Mouse (Mus musculus): ENCODE data around the gene Ttc28. TPM values are rescaled to one million over a fixed set of nuclear protein-coding genes. Genes with fewer than 3 reads are reported as not detected.

Ttc28 gene
- polyA plus RNA-seq, 1 experiment from 2014 or later, result 13.0 TPM

DNA sequence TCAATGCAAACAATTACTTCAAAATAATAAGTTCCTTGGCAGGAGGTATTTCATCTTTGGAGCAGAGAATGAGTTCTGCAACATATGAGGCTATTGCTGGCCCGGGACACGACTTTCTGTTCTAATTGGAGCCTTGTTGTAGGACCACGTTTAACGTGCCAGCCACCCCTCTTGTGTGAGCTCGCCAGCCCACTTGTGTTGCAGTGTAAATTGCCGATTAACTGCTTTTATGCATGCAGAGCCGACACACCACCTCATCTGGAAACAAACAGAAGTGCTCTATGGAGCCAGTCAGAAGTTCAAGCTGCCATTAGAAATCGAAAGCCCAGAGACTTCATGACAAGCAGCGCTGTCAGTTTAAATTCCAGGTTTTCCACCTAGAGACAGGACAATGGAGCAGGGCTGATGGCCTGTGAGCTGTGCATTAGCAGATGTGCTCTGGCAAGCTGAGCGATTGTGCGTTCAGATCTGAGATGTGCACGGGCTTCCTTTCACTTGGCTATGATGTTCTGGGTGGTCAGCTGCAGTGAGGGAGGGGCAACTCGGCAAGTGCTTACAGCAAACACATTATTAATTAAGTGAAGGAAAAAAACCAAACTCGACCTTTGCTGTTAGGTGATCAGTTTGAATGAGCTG, 167.4 kb downstream of the Ttc28 start:
- peaks cover 33% of the 10 kb centered on the region for H3K4me1 ChIP-seq (replicated peaks; ENCODE audit: control insufficient read depth, insufficient read depth, low read length)
- no peak for DNase-seq (ENCODE audit: low spot score)
- no peak overlapping the region for H3K4me3 ChIP-seq (ENCODE audit: low read depth, low read length)
- 40% methylated on average over 14 of the region's 14 CpGs for WGBS
- no peaks in the 10 kb centered on the region for H3K9me3 ChIP-seq (ENCODE audit: control insufficient read depth, low read length)
- H3K36me3 ChIP-seq (ENCODE audit: control insufficient read depth, insufficient read depth, low read length), result no peaks in the 10 kb centered on the region
- no peak overlapping the region for H3K9ac ChIP-seq (ENCODE audit: low read length)
- no peaks in the 10 kb centered on the region for H3K27me3 ChIP-seq (replicated peaks; ENCODE audit: control insufficient read depth, insufficient read depth, low read length)
- ATAC-seq (replicated peaks; ENCODE audit: low FRiP score, low TSS enrichment, low read depth), result no peak
- no peak overlapping the region for H3K4me2 ChIP-seq (ENCODE audit: low read length)
- peak overlapping the region; percentile 13; the same call in 1 of the 2 replicates for H3K27ac ChIP-seq (ENCODE audit: low read depth)

DNA sequence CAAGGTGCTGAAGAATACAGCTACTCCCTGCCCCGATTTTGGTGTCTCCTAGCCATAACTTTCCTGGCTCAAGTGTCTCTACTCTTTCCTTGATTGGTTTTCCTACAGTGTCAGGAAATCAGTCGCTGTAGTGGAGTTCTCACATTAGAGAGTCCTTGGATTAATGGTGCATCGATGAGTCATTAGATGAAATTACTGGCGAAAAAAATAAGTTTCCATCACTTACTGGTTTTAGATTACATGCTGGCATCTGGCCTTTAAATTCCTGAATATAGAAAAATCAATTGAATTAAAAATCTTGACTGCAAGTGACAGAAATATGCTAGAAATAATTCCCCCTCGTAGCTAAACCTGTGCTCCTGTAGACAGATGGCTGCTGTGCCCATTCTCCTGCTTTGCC, 168.4 kb downstream of the Ttc28 start:
- Histone ChIP-seq H3K36me3 (ENCODE audit: control insufficient read depth, insufficient read depth, low read length) (no peaks in the 10 kb centered on the region), H3K4me3 (ENCODE audit: low read depth, low read length) (no peak overlapping the region), H3K27me3 (replicated peaks; ENCODE audit: control insufficient read depth, insufficient read depth, low read length) (no peaks in the 10 kb centered on the region), H3K9ac (ENCODE audit: low read length) (no peak overlapping the region), H3K4me2 (ENCODE audit: low read length) (no peak overlapping the region), H3K4me1 (replicated peaks; ENCODE audit: control insufficient read depth, insufficient read depth, low read length) (peaks cover 33% of the 10 kb centered on the region), H3K27ac (ENCODE audit: low read depth) (no peak overlapping the region), H3K9me3 (ENCODE audit: control insufficient read depth, low read length) (no peaks in the 10 kb centered on the region)
- no peak for DNase-seq (ENCODE audit: low spot score)
- WGBS, result 73% methylated on average over 5 of the region's 5 CpGs
- ATAC-seq (replicated peaks; ENCODE audit: low FRiP score, low TSS enrichment, low read depth), result no peak

DNA sequence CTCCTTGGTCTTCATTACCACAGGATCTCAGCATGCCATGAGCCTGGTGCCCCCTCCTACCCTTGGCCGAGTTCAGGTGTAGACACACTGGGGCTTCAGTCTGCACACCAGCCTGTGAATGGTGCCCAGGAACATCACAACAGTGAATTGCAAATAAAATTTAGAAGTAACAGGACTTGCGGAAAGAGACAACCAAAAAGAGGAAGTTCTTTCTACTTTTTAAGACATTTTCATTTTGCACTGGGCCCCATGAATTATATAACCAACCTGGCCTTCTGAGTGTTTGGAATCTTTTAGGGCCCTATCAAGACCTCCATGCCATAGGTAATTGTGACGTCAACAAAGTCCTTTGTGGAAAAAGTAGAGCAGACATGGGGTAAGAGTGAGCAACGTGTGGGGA, 170.0 kb downstream of the Ttc28 start:
- no peak overlapping the region for H3K27ac ChIP-seq (ENCODE audit: low read depth)
- H3K9ac ChIP-seq (ENCODE audit: low read length), result no peak overlapping the region
- ATAC-seq (replicated peaks; ENCODE audit: low FRiP score, low TSS enrichment, low read depth) (no peak), DNase-seq (ENCODE audit: low spot score) (no peak)
- H3K4me1 ChIP-seq (replicated peaks; ENCODE audit: control insufficient read depth, insufficient read depth, low read length), result peaks cover 25% of the 10 kb centered on the region; the same call in 1 of the 2 replicates
- no peaks in the 10 kb centered on the region for H3K36me3 ChIP-seq (ENCODE audit: control insufficient read depth, insufficient read depth, low read length)
- H3K27me3 ChIP-seq (replicated peaks; ENCODE audit: control insufficient read depth, insufficient read depth, low read length), result no peaks in the 10 kb centered on the region
- H3K4me2 ChIP-seq (ENCODE audit: low read length), result no peak overlapping the region
- H3K4me3 ChIP-seq (ENCODE audit: low read depth, low read length), result no peak overlapping the region
- WGBS, result 88% methylated on average over 4 of the region's 4 CpGs
- no peaks in the 10 kb centered on the region for H3K9me3 ChIP-seq (ENCODE audit: control insufficient read depth, low read length)

DNA sequence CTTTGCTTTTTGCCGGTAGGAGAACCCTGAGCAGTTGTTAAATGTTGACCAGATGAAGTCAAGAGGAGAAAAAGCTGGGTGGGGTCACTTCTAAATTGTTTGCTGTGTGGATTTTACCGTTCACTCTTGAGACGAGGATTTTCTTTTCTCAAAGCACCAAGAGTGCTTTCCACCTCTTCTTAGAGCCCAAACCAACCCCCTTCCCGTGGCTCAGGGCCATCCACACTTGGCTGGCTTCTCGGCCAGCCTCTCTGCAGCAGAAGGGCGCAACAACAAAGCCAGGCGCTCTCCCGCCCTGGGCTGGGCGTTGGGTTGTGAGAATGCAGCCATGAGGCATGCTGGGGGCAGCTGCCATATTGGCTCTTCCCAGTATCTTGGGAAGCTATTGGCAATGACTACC, 170.5 kb downstream of the Ttc28 start:
- Histone ChIP-seq H3K36me3 (ENCODE audit: control insufficient read depth, insufficient read depth, low read length) (no peaks in the 10 kb centered on the region), H3K4me1 (replicated peaks; ENCODE audit: control insufficient read depth, insufficient read depth, low read length) (peaks cover 30% of the 10 kb centered on the region), H3K9ac (ENCODE audit: low read length) (no peak overlapping the region), H3K27ac (ENCODE audit: low read depth) (no peak overlapping the region), H3K9me3 (ENCODE audit: control insufficient read depth, low read length) (no peaks in the 10 kb centered on the region), H3K27me3 (replicated peaks; ENCODE audit: control insufficient read depth, insufficient read depth, low read length) (no peaks in the 10 kb centered on the region), H3K4me2 (ENCODE audit: low read length) (no peak overlapping the region), H3K4me3 (ENCODE audit: low read depth, low read length) (no peak overlapping the region)
- DNase-seq (ENCODE audit: low spot score), result no peak
- no peak for ATAC-seq (replicated peaks; ENCODE audit: low FRiP score, low TSS enrichment, low read depth)
- 83% methylated on average over 9 of the region's 9 CpGs for WGBS

DNA sequence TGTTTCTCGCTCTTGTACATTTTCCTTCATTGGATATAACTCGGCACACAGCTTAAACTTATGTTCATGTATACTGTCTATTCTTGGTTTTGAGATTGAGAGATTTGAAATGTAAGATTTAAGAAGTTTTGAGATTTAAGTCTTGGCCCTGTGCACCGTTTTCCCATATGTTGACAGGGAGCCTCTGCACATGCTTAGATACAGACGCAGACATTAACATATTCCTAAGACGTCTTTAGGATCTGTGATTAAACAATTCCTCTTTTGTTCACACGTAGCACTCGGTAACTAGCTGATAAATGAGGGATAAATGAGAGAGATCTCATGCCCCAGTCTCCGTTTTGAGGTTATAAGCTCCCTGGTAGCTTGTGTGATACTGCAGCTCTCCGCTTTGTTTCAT, 174.8 kb downstream of the Ttc28 start:
- no peak overlapping the region for H3K4me2 ChIP-seq (ENCODE audit: low read length)
- 68% methylated on average over 9 of the region's 9 CpGs for WGBS
- peaks cover 12% of the 10 kb centered on the region for H3K4me1 ChIP-seq (replicated peaks; ENCODE audit: control insufficient read depth, insufficient read depth, low read length)
- H3K9me3 ChIP-seq (ENCODE audit: control insufficient read depth, low read length), result no peaks in the 10 kb centered on the region
- no peak overlapping the region for H3K9ac ChIP-seq (ENCODE audit: low read length)
- H3K4me3 ChIP-seq (ENCODE audit: low read depth, low read length), result no peak overlapping the region
- H3K36me3 ChIP-seq (ENCODE audit: control insufficient read depth, insufficient read depth, low read length), result no peaks in the 10 kb centered on the region
- H3K27me3 ChIP-seq (replicated peaks; ENCODE audit: control insufficient read depth, insufficient read depth, low read length), result no peaks in the 10 kb centered on the region
- DNase-seq (ENCODE audit: low spot score) (no peak), ATAC-seq (replicated peaks; ENCODE audit: low FRiP score, low TSS enrichment, low read depth) (no peak)
- no peak overlapping the region for H3K27ac ChIP-seq (ENCODE audit: low read depth)

DNA sequence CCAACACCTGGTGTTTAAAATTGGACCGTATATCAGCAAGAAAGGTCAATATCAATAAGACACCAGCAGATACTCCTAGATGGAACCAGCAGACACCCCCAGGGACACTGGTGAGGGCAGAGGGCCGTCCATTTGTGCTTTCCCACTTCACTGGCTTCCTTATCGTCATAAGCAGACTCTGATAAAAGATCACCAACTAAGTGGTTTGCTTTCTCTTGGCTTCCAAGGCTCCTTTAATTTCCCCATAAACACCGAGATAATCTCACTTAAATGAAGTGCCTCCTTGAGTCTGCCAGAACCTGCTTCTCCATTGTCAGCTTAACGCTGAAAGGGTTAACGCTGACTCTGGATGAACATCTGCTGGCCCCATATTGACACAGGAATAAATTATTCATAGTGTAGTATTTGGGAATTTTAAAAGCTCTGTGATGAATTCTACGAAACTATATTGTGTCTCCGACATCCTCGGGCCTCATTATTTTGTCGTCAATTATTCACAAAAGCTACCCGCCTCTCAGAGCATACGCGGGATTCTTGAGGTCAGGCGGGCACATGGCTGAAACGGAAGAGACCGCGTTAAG, 175.3 kb downstream of the Ttc28 start:
- Histone ChIP-seq H3K27me3 (replicated peaks; ENCODE audit: control insufficient read depth, insufficient read depth, low read length) (no peaks in the 10 kb centered on the region), H3K4me2 (ENCODE audit: low read length) (peak overlapping the region; percentile 7; the same call in 1 of the 2 replicates), H3K9me3 (ENCODE audit: control insufficient read depth, low read length) (no peaks in the 10 kb centered on the region), H3K4me1 (replicated peaks; ENCODE audit: control insufficient read depth, insufficient read depth, low read length) (peaks cover 12% of the 10 kb centered on the region), H3K9ac (ENCODE audit: low read length) (no peak overlapping the region), H3K27ac (ENCODE audit: low read depth) (no peak overlapping the region), H3K36me3 (ENCODE audit: control insufficient read depth, insufficient read depth, low read length) (no peaks in the 10 kb centered on the region), H3K4me3 (ENCODE audit: low read depth, low read length) (no peak overlapping the region)
- DNase-seq (ENCODE audit: low spot score), result no peak
- 49% methylated on average over 17 of the region's 17 CpGs for WGBS
- ATAC-seq (replicated peaks; ENCODE audit: low FRiP score, low TSS enrichment, low read depth), result no peak

DNA sequence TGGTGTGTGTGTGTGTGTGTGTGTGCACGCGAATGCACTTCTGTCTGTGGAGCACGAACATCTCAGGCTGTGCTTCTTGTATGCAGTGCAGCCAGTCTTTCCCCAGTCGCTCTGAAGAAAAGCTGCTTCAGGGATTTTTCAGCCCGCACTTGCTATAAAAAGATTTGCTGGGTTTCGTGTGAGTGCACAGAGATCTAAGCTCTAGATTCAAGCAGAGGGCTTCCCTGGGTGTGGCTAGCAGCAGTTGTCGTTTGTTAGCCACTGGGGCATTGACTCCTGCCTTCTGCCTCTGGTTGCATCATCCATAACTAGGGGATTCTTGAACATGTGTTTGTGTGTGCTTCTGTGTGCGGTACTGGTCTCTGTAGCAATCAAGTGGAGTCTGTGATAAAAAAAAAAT, 175.9 kb downstream of the Ttc28 start:
- Histone ChIP-seq H3K27me3 (replicated peaks; ENCODE audit: control insufficient read depth, insufficient read depth, low read length) (no peaks in the 10 kb centered on the region), H3K4me1 (replicated peaks; ENCODE audit: control insufficient read depth, insufficient read depth, low read length) (peaks cover 12% of the 10 kb centered on the region), H3K4me2 (ENCODE audit: low read length) (peak overlapping the region; percentile 7; the same call in 1 of the 2 replicates), H3K9me3 (ENCODE audit: control insufficient read depth, low read length) (no peaks in the 10 kb centered on the region), H3K9ac (ENCODE audit: low read length) (no peak overlapping the region), H3K36me3 (ENCODE audit: control insufficient read depth, insufficient read depth, low read length) (no peaks in the 10 kb centered on the region), H3K27ac (ENCODE audit: low read depth) (no peak overlapping the region), H3K4me3 (ENCODE audit: low read depth, low read length) (no peak overlapping the region)
- ATAC-seq (replicated peaks; ENCODE audit: low FRiP score, low TSS enrichment, low read depth) (no peak), DNase-seq (ENCODE audit: low spot score) (no peak)
- WGBS, result 54% methylated on average over 8 of the region's 8 CpGs

DNA sequence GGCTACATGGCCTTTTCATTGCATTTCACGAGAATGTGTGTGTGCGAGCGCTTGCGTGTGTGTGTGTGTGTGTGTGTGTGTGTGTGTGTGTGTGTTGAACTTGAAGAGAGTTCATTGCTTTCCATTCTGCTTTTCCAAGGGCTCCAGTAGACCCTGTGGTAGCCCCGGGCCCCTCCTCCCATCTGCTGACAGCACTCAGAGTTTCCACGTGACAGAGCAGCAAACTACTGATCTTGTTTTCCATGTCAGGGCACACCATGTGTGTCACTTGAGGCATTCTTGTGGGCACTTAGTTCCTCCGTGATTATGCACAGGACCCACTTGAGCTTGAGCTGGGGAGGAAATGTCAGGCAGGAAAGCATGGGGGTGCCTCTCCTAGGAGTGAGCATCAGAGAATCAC, 177.5 kb downstream of the Ttc28 start:
- Histone ChIP-seq H3K4me1 (replicated peaks; ENCODE audit: control insufficient read depth, insufficient read depth, low read length) (peaks cover 12% of the 10 kb centered on the region), H3K4me2 (ENCODE audit: low read length) (no peak overlapping the region), H3K27ac (ENCODE audit: low read depth) (no peak overlapping the region), H3K9ac (ENCODE audit: low read length) (no peak overlapping the region), H3K36me3 (ENCODE audit: control insufficient read depth, insufficient read depth, low read length) (no peaks in the 10 kb centered on the region), H3K4me3 (ENCODE audit: low read depth, low read length) (no peak overlapping the region), H3K9me3 (ENCODE audit: control insufficient read depth, low read length) (no peaks in the 10 kb centered on the region), H3K27me3 (replicated peaks; ENCODE audit: control insufficient read depth, insufficient read depth, low read length) (no peaks in the 10 kb centered on the region)
- ATAC-seq (replicated peaks; ENCODE audit: low FRiP score, low TSS enrichment, low read depth) (no peak), DNase-seq (ENCODE audit: low spot score) (no peak)
- WGBS, result 69% methylated on average over 7 of the region's 7 CpGs

Measured in intestine, embryonic 14.5 days (tissue).